Mouse (Mus musculus): ENCODE results near the gene Gm29609.

GRCm38 (mm10) chr5:31179766-31180630, at the start of gene Gm29609, which contains the start of gene Gtf3c2:
- TF ChIP-seq CTCF (IDR thresholded peaks at IDR 0.05) (peak; percentile 29; the same call in 1 of the 2 replicates), POLR2A (IDR thresholded peaks at IDR 0.05; ENCODE audit: insufficient read depth, low read depth, low read length) (peak; percentile 88)

All from heart, adult 2 months (tissue).